Mouse (Mus musculus): Measurements from ENCODE around the gene Babam1.
"Not testable (repeated sequence)": the region's sequence is repeated elsewhere in the genome, so short reads cannot be mapped to it uniquely, and the experiment has no call there.

The Babam1 gene

DNA sequence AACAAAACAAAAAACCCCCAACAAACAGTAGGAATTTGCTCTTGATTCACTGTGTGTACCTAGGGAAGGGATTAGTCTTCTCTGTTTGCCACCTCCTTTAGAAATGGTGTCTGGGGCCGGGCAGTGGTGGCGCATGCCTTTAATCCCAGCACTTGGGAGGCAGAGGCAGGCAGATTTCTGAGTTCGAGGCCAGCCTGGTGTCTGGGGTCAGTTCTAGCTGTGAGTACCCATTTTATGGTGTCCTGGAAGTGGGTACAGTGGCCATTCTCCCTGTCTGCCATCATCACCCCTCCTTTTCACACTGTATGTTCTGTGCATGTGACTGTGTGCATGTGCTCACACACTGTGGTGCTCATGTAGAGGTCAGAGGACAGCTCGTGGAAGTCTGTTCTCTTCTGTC is 11.6 kb downstream of the Babam1 start:
- DNase-seq = no peak

DNA sequence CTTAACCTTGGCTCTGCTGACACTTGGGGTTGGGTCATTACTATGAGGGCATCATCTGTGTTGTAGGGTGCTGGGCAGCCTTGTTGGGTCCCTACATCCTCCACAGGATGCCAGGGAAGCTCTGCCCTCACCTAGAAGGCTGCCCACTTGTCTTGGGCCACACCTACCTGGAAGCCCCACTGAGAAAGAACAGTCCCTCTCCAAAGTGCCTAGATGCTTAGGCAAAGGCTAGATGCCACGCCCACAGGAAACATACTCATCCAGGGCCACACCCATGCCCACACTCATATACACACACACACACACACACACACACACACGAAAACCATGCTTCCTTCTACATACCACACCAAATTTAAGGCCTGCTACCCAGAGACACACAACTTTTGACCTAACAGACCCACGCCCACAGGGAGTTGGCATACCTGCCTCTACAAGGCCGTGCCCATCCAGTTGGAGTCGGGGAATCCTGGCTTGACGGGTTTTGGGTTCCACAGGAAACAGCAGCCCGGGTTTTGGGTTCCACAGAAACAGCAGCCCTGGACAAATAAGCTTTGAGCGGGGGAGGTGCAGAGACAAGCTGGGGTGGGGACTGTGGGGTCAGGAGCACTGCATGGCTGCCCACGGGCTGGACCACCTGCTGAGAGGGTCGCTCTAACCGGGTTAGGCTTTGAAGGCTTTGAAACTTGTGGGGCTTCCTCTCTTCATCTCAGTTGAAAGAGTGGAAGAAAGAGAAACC is 15.0 kb downstream of the Babam1 start:
- DNase-seq = no peak

DNA sequence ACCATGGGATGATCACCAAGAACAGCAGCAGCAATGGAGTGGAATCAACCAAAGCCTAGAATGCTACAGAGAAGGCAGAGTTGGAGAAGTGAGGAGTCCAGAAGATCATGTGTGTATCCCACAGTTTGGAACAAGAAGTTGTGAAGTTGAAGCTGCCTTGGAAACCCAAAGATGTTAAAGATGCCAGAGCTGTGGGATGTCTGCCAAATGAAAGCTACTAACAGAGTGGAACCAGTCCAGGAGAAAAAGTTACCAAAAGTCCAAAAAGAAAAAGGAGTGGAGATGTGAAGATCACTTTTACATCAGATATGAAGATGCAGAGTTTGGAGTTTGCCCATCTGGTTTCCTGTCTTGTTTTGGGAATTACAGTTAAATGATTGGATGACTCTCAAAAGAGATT is 25.5 kb downstream of the Babam1 start:
- no peak for DNase-seq

DNA sequence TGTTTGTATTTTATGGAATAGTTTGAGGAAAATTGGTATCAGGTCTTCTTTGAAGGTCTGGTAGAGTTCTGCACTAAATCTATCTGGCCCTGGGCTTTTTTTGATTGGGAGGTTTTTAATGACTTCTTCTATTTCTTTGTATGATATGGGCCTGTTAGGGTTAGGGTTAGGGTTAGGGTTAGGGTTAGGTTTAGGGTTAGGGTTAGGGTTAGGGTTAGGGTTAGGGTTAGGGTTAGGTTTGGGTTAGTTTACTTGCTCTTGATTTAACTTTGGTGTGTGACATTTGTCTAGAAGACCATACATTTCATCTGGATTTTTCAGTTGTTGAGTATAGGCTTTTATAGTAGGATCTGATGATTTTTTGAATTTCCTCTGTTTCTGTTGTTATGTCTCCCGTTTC is 36.3 kb downstream of the Babam1 start:
- DNase-seq = not testable (repeated sequence)

DNA sequence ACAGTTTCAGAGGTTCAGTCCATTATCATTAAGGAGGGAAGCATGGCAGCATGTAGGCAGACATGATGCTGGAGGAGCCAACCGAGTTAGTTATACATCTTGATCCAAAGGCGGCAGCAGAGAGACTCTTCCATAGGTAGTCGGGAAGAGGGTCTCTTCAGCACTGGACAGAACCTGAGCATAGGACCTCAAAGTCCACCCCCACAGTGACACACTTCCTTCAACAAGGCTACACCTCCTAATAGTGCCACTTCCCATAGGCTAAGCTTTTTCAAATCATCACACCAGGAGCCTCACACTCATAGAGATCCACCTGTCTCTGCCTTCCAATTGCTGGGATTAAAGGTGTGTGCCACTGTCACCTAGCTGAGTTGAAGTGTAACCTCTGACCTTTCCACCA is 40.4 kb downstream of the Babam1 start:
- no peak for DNase-seq

DNA sequence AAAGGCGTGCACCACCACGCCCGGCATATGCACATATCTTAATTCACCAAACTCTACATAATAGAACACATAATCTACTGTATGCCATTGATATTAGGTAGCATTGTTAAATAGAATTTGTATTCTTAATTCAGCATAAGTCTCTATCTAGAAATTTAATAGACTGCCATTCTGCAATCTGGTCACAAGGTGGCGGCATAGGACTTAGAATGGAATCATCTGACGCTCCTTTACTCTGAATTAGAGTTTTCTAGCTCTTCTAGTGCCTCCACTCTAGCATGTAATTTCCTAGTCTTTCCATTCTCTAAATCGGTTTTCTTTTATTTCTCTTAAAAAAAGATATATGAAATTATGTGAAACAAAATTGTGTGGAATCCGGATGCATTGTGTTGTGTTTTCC is 44.7 kb downstream of the Babam1 start:
- DNase-seq = peak; percentile 57

DNA sequence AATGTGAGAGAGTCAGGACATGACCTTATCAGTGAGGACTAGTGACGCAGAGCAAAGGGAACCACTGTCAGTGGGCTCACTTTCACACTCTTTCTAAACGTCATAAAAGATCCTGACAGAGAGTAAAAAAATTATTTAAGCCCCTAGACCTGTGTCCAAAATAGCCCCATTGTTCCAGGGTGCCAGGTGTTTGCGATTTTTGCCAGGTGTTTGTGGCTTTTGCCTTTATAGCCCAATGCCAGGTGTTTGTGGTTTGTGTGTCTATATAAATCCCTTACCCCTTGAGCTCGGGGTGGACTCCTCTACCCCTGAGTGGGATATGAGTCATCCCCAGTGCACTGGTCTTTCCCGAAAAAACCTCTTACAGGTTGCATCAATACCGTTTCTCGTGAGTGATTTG is 48.4 kb downstream of the Babam1 start:
- DNase-seq = no peak

DNA sequence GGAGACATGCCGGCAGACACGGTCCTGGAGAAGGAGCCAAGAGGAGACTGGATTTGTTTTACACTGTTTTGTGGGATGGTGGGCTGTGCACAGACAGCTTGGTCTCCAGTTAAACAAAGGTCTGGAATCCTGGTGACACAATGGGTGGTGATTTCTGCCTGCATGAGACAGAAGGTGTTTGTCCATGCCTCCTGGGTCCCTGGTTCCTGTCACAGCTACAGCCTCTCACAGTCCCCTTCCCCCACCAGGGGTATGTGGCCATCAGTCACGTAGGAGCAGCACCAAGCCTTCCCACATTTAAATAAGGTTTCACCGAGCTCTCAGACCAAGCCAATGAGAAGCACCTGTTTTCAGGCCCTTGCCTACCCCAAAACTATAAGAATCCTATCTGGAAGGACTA is 54.7 kb downstream of the Babam1 start:
- DNase-seq = no peak

DNA sequence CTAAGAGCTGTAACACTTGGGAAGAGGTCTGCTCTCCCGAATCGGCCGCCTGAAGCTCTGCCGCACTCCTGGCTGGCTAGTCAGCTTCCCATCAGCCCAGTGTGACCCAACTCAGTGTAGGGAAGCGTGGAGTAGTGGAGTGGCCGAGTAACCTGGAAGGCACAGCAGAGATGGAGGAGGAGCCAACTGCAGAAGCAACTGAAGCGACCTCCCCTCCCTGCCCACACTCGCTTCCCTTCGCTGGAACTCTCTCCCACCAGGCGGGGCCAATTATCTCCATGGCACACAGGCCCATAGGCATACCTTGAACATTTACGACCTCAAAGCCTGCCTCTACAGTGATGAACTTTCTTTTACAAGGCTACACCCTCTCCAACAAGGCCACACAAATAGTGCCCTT is 55.1 kb downstream of the Babam1 start:
- no peak for DNase-seq

DNA sequence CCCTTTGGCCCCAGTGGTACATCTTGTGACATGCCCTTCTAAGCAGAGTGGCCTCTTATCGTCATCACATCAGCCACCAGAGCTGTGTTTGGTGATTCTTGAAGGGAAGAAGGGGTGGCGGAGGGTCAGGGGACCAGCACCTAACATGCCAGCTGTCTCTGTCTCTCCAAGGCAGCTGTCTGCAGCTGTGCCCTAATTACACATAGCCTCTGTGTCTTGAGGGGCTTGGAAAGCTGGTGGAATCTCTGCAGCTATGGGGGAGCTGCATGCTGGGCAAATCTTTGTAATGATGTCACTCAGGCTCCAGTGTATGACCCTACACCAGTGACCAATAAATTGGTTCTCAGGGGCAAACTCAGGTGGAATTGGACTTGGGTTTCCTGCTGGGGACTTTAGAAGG is 56.0 kb downstream of the Babam1 start:
- DNase-seq = no peak
